Mouse (Mus musculus): ENCODE measurements around the gene Emid1. TPM values are rescaled to one million over a fixed set of nuclear protein-coding genes. Genes with fewer than 3 reads are reported as not detected.

The Emid1 gene
- total and polyA plus RNA-seq, 3 experiments: not detected

DNA sequence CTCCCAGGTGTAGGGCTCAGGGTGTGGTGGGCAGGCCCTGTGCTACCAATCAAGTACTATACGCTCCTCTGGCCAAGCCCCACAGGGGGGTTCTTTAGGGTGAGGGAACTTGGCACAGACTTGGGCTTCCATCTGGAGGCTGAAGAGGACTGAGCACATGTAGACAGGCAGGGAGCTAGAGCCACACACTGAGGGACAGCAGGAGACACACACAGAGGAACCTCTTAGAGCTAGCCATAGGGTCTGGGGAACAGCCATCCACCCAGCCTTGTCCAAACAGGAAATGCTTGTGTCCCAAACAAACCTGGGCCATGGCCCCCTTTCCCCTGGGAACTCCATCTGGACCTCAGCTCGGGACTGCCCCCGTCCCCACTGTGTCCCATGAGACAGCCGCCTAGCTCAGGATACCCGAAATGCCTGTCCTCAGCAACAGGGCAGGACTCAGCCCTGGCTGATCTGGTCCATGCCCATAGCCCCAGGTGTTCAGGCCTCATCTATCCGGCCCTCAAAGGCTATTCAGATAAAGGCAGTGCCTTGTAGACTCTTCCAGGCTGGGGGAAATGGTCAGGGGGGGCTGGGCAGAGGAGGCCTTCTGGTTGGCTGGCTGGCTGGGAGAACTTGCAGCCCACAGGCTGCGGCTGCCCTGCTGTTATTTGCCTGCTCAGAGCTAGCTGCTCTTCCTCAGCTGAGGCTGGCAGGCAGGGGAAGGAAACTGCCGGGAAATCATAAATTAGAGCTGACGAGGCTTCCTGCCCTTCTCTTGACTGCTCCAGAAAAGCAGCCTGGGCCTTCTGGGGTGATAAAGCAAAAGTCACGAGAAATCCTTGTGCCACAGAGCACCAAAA is 3.1 kb upstream of the Emid1 start:
- Histone ChIP-seq H3K27ac (ENCODE audit: insufficient read depth, low read depth) (no peak overlapping the region), H3K36me3 (replicated peaks in 1 of 2; ENCODE audit: control insufficient read depth in 1 of 2, insufficient read depth in 1 of 2, low read length in 1 of 2) (no peaks in the 10 kb centered on the region), H3K4me1 (ENCODE audit: control insufficient read depth in 1 of 2, insufficient read depth in 2 of 2) (peaks cover 6 to 44% of the 10 kb centered on the region in 2 experiments), H3K27me3 (replicated peaks) (peaks cover 21% of the 10 kb centered on the region), H3K4me3 (replicated peaks in 1 of 3; ENCODE audit: low read depth in 2 of 3, low read length in 2 of 3, poor library complexity in 1 of 3) (no peak overlapping the region), H3K79me2 (replicated peaks; ENCODE audit: control insufficient read depth, extremely low read depth, insufficient read depth, poor library complexity, severe bottlenecking) (no peaks in the 10 kb centered on the region), H3K4me2 (ENCODE audit: insufficient read depth, low read depth, poor library complexity, severe bottlenecking) (no peak overlapping the region), H3K9ac (ENCODE audit: insufficient read depth, low read depth) (no peak overlapping the region), H3K9me3 (replicated peaks; ENCODE audit: low read length) (peaks cover 8% of the 10 kb centered on the region)
- DNase-seq (ENCODE audit: extremely low read depth): no peak
- dilution Hi-C loops (cut with MboI; ENCODE audit: extremely low pct_ligation_motif_present, extremely low pct_unique_long_range_greater_than_20kb, low sequenced_read_pairs): no loop called here
- in situ Hi-C loops (cut with MboI; ENCODE audit: low pct_ligation_motif_present, low pct_unique_long_range_greater_than_20kb, low sequenced_read_pairs): loop anchor here (5.0 kb wide), 1 partner anchor 33 kb away; no protein-coding TSS in a partner anchor
- TF ChIP-seq ZMIZ1 (IDR thresholded peaks at IDR 0.05; ENCODE audit: low read depth, low read length) (no peak), MXI1 (IDR thresholded peaks at IDR 0.05; ENCODE audit: low read depth, low read length) (no peak), USF2 (conservative IDR thresholded peaks at IDR 0.05; ENCODE audit: low read depth, low read length) (no peak), TBP (conservative IDR thresholded peaks at IDR 0.05; ENCODE audit: low read depth, low read length) (no peak), RAD21 (IDR thresholded peaks at IDR 0.05; ENCODE audit: low read depth, low read length) (no peak), MAZ (IDR thresholded peaks at IDR 0.05; ENCODE audit: low read depth, low read length) (no peak), NRF1 (IDR thresholded peaks at IDR 0.05; ENCODE audit: low read depth, low read length) (no peak)

DNA sequence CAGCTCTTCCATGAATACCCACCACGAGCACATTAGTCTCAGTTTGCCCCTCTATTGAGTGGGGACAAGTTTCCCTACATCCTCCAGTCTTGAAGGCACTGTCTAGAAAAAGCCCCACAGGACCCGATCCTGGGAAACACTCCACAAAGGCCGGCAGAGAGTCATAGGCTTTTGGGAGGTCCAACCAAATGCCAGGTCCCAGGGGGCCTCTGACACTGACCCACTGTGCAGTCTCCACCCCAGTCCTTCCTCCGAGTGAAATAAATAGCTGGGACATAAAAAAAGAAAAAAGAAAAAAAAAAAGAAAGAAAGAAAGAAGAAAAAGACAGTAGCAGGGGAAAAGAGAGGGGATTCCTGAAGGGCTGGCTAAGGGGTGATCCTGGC is 818 bp downstream of the Emid1 start:
- no peaks in the 10 kb centered on the region for H3K79me2 ChIP-seq (replicated peaks; ENCODE audit: control insufficient read depth, extremely low read depth, insufficient read depth, poor library complexity, severe bottlenecking)
- no peak overlapping the region for H3K27ac ChIP-seq (ENCODE audit: insufficient read depth, low read depth)
- no peaks in the 10 kb centered on the region for H3K9me3 ChIP-seq (replicated peaks; ENCODE audit: low read length)
- H3K4me2 ChIP-seq (ENCODE audit: insufficient read depth, low read depth, poor library complexity, severe bottlenecking): peak overlapping the region; percentile 53
- in situ Hi-C loops (cut with MboI; ENCODE audit: low pct_ligation_motif_present, low pct_unique_long_range_greater_than_20kb, low sequenced_read_pairs) (no loop called here), dilution Hi-C loops (cut with MboI; ENCODE audit: extremely low pct_ligation_motif_present, extremely low pct_unique_long_range_greater_than_20kb, low sequenced_read_pairs) (no loop called here)
- TF ChIP-seq E2F4 (IDR thresholded peaks at IDR 0.05; ENCODE audit: insufficient replicate concordance, low read depth, low read length) (no peak), TBP (conservative IDR thresholded peaks at IDR 0.05; ENCODE audit: low read depth, low read length) (no peak), CHD1 (IDR thresholded peaks at IDR 0.05; ENCODE audit: low read depth, low read length) (no peak), MXI1 (IDR thresholded peaks at IDR 0.05; ENCODE audit: low read depth, low read length) (0 out of 2 replicates have a peak, but pooled peaks have one; percentile 2), UBTF (IDR thresholded peaks at IDR 0.05; ENCODE audit: low read depth, low read length) (no peak), MAFK (IDR thresholded peaks at IDR 0.05; ENCODE audit: insufficient replicate concordance, low read length) (no peak)
- H3K9ac ChIP-seq (ENCODE audit: insufficient read depth, low read depth): no peak overlapping the region
- H3K36me3 ChIP-seq (replicated peaks in 1 of 2; ENCODE audit: control insufficient read depth in 1 of 2, insufficient read depth in 1 of 2, low read length in 1 of 2): no peaks in the 10 kb centered on the region
- DNase-seq (ENCODE audit: extremely low read depth): no peak
- H3K4me3 ChIP-seq (replicated peaks in 1 of 3; ENCODE audit: low read depth in 2 of 3, low read length in 2 of 3, poor library complexity in 1 of 3): no peak overlapping the region
- H3K27me3 ChIP-seq (replicated peaks): peaks cover 13% of the 10 kb centered on the region
- H3K4me1 ChIP-seq (ENCODE audit: control insufficient read depth in 1 of 2, insufficient read depth in 2 of 2): peaks cover 14 to 47% of the 10 kb centered on the region in 2 experiments
